Mouse (Mus musculus) midbrain, embryonic 12.5 days (tissue): ENCODE results near the gene Atxn3. TPM values are rescaled to one million over a fixed set of nuclear protein-coding genes. Genes with fewer than 3 reads are reported as not detected.

ENCODE experiments used
- ATAC-seq: fragments of 200-750 bp; cut with Nextera tagmentation; 2 replicates; pipeline ENCODE4 v1.8.0; 2017; ENCODE audit warnings: low read depth, moderate TSS enrichment, moderate library complexity; ENCODE audit not compliant: low FRiP score
- H3K27ac ChIP-seq: fragments of 300-500 bp; sonication (generic); replicated peaks from 2 replicates; pipeline ENCODE4 v1.5.1; 2016; ENCODE audit warnings: mild to moderate bottlenecking
- H3K27me3 ChIP-seq: fragments of 300-500 bp; sonication (generic); 2 replicates; pipeline ENCODE4 v1.6.1; 2016; ENCODE audit warnings: mild to moderate bottlenecking
- H3K36me3 ChIP-seq: fragments of 300-500 bp; sonication (generic); 2 replicates; pipeline ENCODE4 v1.6.1; 2016
- H3K4me1 ChIP-seq: fragments of 300-500 bp; sonication (generic); 2 replicates; pipeline ENCODE4 v1.6.1; 2016
- H3K4me2 ChIP-seq: fragments of 300-500 bp; sonication (generic); replicated peaks from 2 replicates; pipeline ENCODE4 v1.6.1; 2016; ENCODE audit warnings: mild to moderate bottlenecking, moderate library complexity
- H3K4me3 ChIP-seq: fragments of 300-500 bp; sonication (generic); 2 replicates; pipeline ENCODE4 v1.5.1; 2016; ENCODE audit warnings: mild to moderate bottlenecking
- H3K9ac ChIP-seq: fragments of 300-500 bp; sonication (generic); replicated peaks from 2 replicates; pipeline ENCODE4 v1.6.1; 2016; ENCODE audit warnings: mild to moderate bottlenecking, moderate library complexity
- H3K9me3 ChIP-seq: fragments of 300-500 bp; sonication (generic); 2 replicates; pipeline ENCODE4 v1.6.1; 2016; ENCODE audit warnings: mild to moderate bottlenecking
- WGBS: fragments of 180-500 bp; shearing (Covaris S2); methylation state at CpG from one replicate; pipeline ENCODE4 v1.1.7; 2016; 5-methylcytosine and 5-hydroxymethylcytosine counted together
- polyA plus RNA-seq: library from polyadenylated mRNA; unstranded; fragments of >200 nt; fragmentation: Nextera tagmentation; extraction: Ambion mirVana; gene quantifications from 2 replicates; pipeline ENCODE4 v1.2.1, GENCODE M21; 2016

Gene Atxn3
- 19.9 and 22.3 TPM in 2 replicates for polyA plus RNA-seq

GRCm38 (mm10) chr12:101957942-101958544 is at the start of gene Atxn3:
TSS of gene Atxn3 (minus strand) at chr12:101958246.
- H3K9ac ChIP-seq = peak within 1 kb of the TSS; percentile 86
- peak; percentile 98 for ATAC-seq
- peak within 1 kb of the TSS; percentile 89 for H3K4me3 ChIP-seq
- peak within 1 kb of the TSS; percentile 63 for H3K4me2 ChIP-seq
- H3K36me3 ChIP-seq = no peaks in the 10 kb centered on the region
- peaks cover 13% of the 10 kb centered on the region for H3K4me1 ChIP-seq
- no peaks in the 10 kb centered on the region for H3K27me3 ChIP-seq
- peak within 1 kb of the TSS; percentile 52; the same call in 1 of the 2 replicates for H3K27ac ChIP-seq
- under 1% methylated on average over 45 of the region's 54 CpGs for WGBS
- H3K9me3 ChIP-seq = no peaks in the 10 kb centered on the region

DNA sequence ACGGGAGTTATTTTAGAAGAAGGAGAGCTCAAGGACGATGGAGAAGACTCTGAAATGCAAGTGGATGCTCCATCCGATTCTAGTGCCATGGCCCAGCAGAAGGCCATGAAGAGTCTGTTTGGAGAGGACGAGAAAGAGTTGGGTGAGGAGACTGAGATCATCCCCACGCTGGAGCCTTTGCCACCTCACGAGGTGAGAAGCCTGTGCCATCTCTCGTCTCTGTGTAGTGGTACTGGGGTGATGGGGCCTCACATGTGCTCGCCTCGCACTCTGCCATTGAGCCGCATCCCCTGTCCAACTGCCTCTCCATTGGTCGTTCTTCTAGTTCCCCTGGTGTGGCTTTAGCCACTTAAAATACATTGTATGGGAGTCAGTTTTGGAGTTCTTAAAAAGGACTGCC is 42.7 kb upstream of the Atxn3 start:
- WGBS = 92% methylated on average over 11 of the region's 11 CpGs

DNA sequence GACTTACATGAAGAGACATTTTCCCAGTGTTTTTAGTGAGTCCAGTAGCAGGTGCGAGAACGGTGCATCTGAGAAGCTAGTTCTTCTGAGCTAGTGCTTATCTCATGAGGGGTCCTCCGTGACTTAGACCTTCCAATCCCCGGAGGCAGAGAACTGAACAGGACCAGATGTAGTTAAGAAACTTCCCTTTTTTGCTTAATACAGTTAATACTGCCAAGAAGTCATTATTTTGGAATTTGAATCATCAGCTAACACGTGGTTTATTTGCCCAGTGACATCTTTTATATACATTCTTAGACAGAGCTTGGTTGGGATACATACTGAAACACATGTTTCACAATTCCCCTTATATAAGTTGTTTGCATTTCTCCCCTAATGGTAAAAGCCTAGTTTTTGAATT is 40.9 kb upstream of the Atxn3 start:
- H3K27ac ChIP-seq = no peak overlapping the region
- H3K36me3 ChIP-seq = peaks cover 82% of the 10 kb centered on the region
- WGBS = 97% methylated on average over 5 of the region's 5 CpGs
- no peaks in the 10 kb centered on the region for H3K4me1 ChIP-seq
- ATAC-seq = no peak
- H3K9ac ChIP-seq = no peak overlapping the region
- H3K9me3 ChIP-seq = no peaks in the 10 kb centered on the region
- no peak overlapping the region for H3K4me2 ChIP-seq
- no peaks in the 10 kb centered on the region for H3K27me3 ChIP-seq
- H3K4me3 ChIP-seq = no peak overlapping the region

More for the DNA sequence above, 42.7 kb upstream of the Atxn3 start:
- no peak overlapping the region for H3K4me3 ChIP-seq
- H3K27me3 ChIP-seq = no peaks in the 10 kb centered on the region
- no peaks in the 10 kb centered on the region for H3K9me3 ChIP-seq
- no peak overlapping the region for H3K27ac ChIP-seq
- no peak overlapping the region for H3K4me2 ChIP-seq
- H3K4me1 ChIP-seq = no peaks in the 10 kb centered on the region
- peaks cover 88% of the 10 kb centered on the region for H3K36me3 ChIP-seq
- no peak overlapping the region for H3K9ac ChIP-seq
- no peak for ATAC-seq

DNA sequence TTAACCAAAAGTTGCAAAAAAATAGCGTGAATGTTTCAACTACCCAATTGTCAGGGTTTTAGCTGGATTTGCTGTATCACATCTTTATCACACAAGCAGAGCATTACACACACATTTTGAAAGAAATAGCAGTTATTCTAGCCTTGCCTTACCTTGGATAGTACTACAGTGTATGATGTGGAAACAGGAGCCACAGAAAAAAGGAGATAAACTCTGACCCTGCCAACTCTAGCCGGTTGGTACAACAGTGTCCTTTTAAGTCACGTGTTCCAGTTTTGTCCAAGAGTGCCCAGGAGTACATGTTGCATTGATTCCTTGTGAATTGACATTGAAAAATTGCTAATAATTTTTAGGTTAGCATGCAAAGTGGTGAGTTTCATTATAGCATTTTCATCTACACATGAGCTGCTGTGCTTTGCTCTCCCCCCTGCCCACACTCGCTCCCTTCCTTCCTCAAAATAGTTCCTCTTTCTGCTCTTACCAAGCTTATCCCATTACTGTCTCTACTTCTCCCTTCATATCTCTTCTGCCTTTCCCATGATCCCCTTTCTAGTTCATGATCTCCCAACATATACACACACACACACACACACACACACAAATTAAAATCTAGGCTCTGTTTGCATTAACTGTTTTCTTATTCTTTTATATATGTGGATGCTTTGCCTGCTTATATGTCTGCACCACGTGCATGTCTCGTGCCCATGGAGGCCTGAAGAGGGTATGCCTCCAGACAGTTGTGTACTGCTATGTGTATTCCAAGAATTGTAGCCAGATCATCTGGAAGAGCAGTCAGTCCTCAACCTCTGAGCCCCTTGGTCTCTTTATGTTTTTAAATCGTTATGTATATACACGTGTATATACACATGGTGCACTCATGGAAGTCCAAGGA is 36.8 kb upstream of the Atxn3 start:
- no peak overlapping the region for H3K4me2 ChIP-seq
- no peak overlapping the region for H3K9ac ChIP-seq
- no peak overlapping the region for H3K27ac ChIP-seq
- no peak for ATAC-seq
- H3K4me3 ChIP-seq = no peak overlapping the region
- no peaks in the 10 kb centered on the region for H3K9me3 ChIP-seq
- WGBS = 95% methylated on average over 8 of the region's 8 CpGs
- H3K4me1 ChIP-seq = no peaks in the 10 kb centered on the region
- H3K27me3 ChIP-seq = no peaks in the 10 kb centered on the region
- peaks cover 84% of the 10 kb centered on the region for H3K36me3 ChIP-seq

- H3K4me3 ChIP-seq = no peak overlapping the region
- H3K36me3 ChIP-seq = peaks cover 86% of the 10 kb centered on the region
- no peaks in the 10 kb centered on the region for H3K4me1 ChIP-seq
- no peak overlapping the region for H3K9ac ChIP-seq
- WGBS = 92% methylated on average over 6 of the region's 6 CpGs
- no peak for ATAC-seq
- no peak overlapping the region for H3K27ac ChIP-seq
- no peaks in the 10 kb centered on the region for H3K27me3 ChIP-seq
- no peak overlapping the region for H3K4me2 ChIP-seq
- no peaks in the 10 kb centered on the region for H3K9me3 ChIP-seq
Observed at GRCm38 (mm10) chr12:101987659-101988058, 29.6 kb upstream of the Atxn3 start.

GRCm38 (mm10) chr12:101985110-101985509 is 27.1 kb upstream of the Atxn3 start:
- Histone ChIP-seq H3K9ac (no peak overlapping the region), H3K4me2 (no peak overlapping the region), H3K9me3 (no peaks in the 10 kb centered on the region), H3K27me3 (no peaks in the 10 kb centered on the region), H3K36me3 (peaks cover 63% of the 10 kb centered on the region), H3K4me1 (no peaks in the 10 kb centered on the region), H3K27ac (no peak overlapping the region), H3K4me3 (no peak overlapping the region)
- no peak for ATAC-seq
- WGBS = 79% methylated on average over 3 of the region's 3 CpGs

- 96% methylated on average over 9 of the region's 9 CpGs for WGBS
- Histone ChIP-seq H3K4me2 (no peak overlapping the region), H3K9ac (no peak overlapping the region), H3K9me3 (no peaks in the 10 kb centered on the region), H3K27me3 (no peaks in the 10 kb centered on the region), H3K4me3 (no peak overlapping the region), H3K36me3 (peaks cover 44% of the 10 kb centered on the region), H3K27ac (no peak overlapping the region), H3K4me1 (no peaks in the 10 kb centered on the region)
- ATAC-seq = no peak
Observed at GRCm38 (mm10) chr12:101982977-101983376, 24.9 kb upstream of the Atxn3 start.

DNA sequence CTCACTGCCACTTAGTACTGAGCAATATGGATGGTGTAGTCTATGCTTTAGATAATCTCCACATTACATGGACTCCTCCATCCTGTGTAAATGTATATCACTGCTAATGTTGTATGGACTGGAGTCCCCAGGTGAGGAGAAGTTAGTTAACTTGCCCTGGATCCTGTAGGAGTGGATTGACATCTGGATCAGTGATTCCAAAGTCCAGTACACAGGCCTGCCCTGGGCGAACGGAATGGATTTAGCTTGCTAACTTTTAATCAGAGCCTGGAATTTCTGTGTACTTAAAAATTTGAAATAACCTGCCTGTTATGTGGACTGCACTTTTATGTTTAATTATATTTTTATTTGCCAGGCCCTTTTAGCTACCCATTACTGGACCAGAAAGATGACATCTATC is 23.5 kb upstream of the Atxn3 start:
- ATAC-seq = no peak
- peaks cover 14% of the 10 kb centered on the region for H3K4me1 ChIP-seq
- no peak overlapping the region for H3K9ac ChIP-seq
- H3K4me3 ChIP-seq = no peak overlapping the region
- H3K27me3 ChIP-seq = no peaks in the 10 kb centered on the region
- 95% methylated on average over 2 of the region's 2 CpGs for WGBS
- no peak overlapping the region for H3K27ac ChIP-seq
- H3K36me3 ChIP-seq = peaks cover 32% of the 10 kb centered on the region
- no peak overlapping the region for H3K4me2 ChIP-seq
- no peaks in the 10 kb centered on the region for H3K9me3 ChIP-seq

DNA sequence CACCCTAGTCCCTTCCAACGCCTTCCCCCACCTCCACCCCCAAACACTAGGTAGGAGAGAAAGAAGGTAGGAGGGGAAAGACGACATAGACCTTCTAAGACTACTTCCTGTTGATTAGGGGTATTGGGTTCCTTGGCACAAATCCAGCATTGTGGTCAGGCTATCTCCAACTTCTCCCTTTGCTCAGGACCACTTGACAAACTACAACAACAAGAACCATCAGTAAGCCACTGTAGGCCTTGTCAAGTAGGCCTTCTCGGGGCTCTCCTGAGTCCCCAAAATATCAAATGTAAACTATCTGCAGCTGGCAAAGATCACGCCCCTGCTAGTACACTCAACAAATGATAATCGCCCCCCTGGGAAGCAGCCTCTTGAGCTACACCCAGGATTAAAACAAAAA is 22.2 kb upstream of the Atxn3 start:
- no peaks in the 10 kb centered on the region for H3K9me3 ChIP-seq
- ATAC-seq = no peak
- no peak overlapping the region for H3K27ac ChIP-seq
- no peak overlapping the region for H3K4me3 ChIP-seq
- peaks cover 28% of the 10 kb centered on the region for H3K36me3 ChIP-seq
- H3K27me3 ChIP-seq = no peaks in the 10 kb centered on the region
- no peak overlapping the region for H3K9ac ChIP-seq
- 77% methylated on average over 5 of the region's 5 CpGs for WGBS
- no peak overlapping the region for H3K4me2 ChIP-seq
- peaks cover 14% of the 10 kb centered on the region for H3K4me1 ChIP-seq

DNA sequence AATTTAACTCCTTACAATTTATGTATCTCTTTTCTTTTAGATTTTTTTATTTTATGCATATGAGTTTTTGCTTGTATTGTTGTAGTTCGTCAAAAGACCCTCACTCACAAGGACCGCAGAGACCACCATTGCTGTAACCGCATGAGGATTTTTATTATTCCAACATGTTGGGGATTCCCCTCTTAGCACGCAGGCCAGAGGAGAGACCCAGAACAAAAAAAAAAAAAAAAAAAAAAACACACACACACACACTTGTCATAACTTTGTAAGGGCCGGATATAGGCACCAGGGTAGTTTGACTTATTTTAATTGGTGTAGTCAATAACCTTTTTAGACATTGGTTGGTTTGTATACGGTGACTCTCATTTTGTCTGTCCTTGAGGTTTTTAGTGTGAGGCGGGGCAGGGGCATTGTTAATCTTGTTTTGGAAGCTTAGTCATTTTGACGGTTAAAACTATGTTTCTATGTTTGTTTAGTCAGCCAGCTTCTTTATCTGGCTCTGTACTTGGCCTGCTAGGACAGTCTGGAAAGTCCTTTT is 21.2 kb upstream of the Atxn3 start:
- no peak overlapping the region for H3K9ac ChIP-seq
- H3K4me2 ChIP-seq = no peak overlapping the region
- H3K36me3 ChIP-seq = peaks cover 19% of the 10 kb centered on the region
- 91% methylated on average over 8 of the region's 8 CpGs for WGBS
- H3K27ac ChIP-seq = no peak overlapping the region
- no peaks in the 10 kb centered on the region for H3K27me3 ChIP-seq
- no peak for ATAC-seq
- H3K9me3 ChIP-seq = no peaks in the 10 kb centered on the region
- H3K4me1 ChIP-seq = peaks cover 19% of the 10 kb centered on the region
- no peak overlapping the region for H3K4me3 ChIP-seq

DNA sequence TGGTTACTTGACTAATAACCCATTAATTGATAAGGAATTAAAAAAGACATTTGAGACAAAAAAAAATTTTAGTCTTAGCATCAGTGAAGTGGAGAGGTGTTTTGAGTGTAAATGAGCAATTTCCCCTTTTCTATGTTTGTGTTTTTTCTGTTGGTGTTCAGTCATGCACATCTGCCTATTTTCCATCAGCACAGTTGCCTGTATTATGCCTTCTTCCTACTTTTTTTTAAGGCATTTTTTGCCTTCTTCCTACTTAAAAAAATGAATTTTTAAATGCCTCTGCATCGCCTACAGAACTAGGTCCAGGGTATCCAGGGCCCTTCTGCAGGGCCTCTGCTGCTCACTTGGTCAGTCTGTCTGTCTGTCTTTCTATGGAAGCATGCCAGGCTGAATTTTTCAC is 20.5 kb upstream of the Atxn3 start:
- H3K27me3 ChIP-seq = no peaks in the 10 kb centered on the region
- H3K9ac ChIP-seq = no peak overlapping the region
- ATAC-seq = no peak
- H3K36me3 ChIP-seq = peaks cover 12% of the 10 kb centered on the region
- no peaks in the 10 kb centered on the region for H3K9me3 ChIP-seq
- no peak overlapping the region for H3K4me3 ChIP-seq
- H3K4me1 ChIP-seq = peaks cover 19% of the 10 kb centered on the region
- no peak overlapping the region for H3K4me2 ChIP-seq
- WGBS = 92% methylated on average over 1 of the region's 1 CpGs
- no peak overlapping the region for H3K27ac ChIP-seq

- no peak overlapping the region for H3K9ac ChIP-seq
- no peak overlapping the region for H3K27ac ChIP-seq
- peaks cover 8% of the 10 kb centered on the region for H3K36me3 ChIP-seq
- H3K4me2 ChIP-seq = no peak overlapping the region
- no peaks in the 10 kb centered on the region for H3K9me3 ChIP-seq
- no peaks in the 10 kb centered on the region for H3K27me3 ChIP-seq
- no peak overlapping the region for H3K4me3 ChIP-seq
- ATAC-seq = no peak
- 93% methylated on average over 5 of the region's 5 CpGs for WGBS
- H3K4me1 ChIP-seq = peaks cover 19% of the 10 kb centered on the region
Observed at GRCm38 (mm10) chr12:101978162-101978561, 20.1 kb upstream of the Atxn3 start.
